Mouse (Mus musculus) myocyte (in vitro differentiated cells): ENCODE results near the gene Pxylp1.

ENCODE experiments used
- E2F4 ChIP-seq: IDR thresholded peaks from one replicate; pipeline ENCODE4 v1.6.1; 2011; ENCODE audit warnings: mild to moderate bottlenecking, control low read depth, moderate library complexity; ENCODE audit not compliant: insufficient read depth
- MAX ChIP-seq: IDR thresholded peaks from one replicate; pipeline ENCODE4 v1.6.1; 2011; ENCODE audit warnings: low read depth, mild to moderate bottlenecking, control low read depth
- MYOD1 ChIP-seq, 3 experiments: IDR thresholded peaks; one replicate each; pipeline ENCODE4 v1.6.1; 2011; ENCODE audit warnings: control low read depth in 2 of 3, low read depth in 2 of 3, mild to moderate bottlenecking in 2 of 3, moderate library complexity in 1 of 3; ENCODE audit not compliant: insufficient read length in 2 of 3, control insufficient read depth in 1 of 3
- MYOG ChIP-seq, 3 experiments: IDR thresholded peaks; one replicate each; pipeline ENCODE4 v1.6.1; 2011; ENCODE audit warnings: control low read depth in 2 of 3, low read depth in 2 of 3, mild to moderate bottlenecking in 2 of 3; ENCODE audit not compliant: insufficient read length in 2 of 3, control insufficient read depth in 1 of 3, insufficient read depth in 1 of 3
- POLR2A ChIP-seq: IDR thresholded peaks from one replicate; pipeline ENCODE4 v1.6.1; 2011; ENCODE audit warnings: low read depth, mild to moderate bottlenecking, control low read depth, moderate library complexity; ENCODE audit not compliant: insufficient read length
- POLR2AphosphoS2 ChIP-seq: IDR thresholded peaks from one replicate; pipeline ENCODE4 v1.6.1; 2011; ENCODE audit warnings: low read depth, control low read depth; ENCODE audit not compliant: insufficient read length
- TCF12 ChIP-seq: IDR thresholded peaks from one replicate; pipeline ENCODE4 v1.6.1; 2011; ENCODE audit warnings: mild to moderate bottlenecking, control low read depth; ENCODE audit not compliant: poor library complexity, insufficient read depth, severe bottlenecking
- TCF3 ChIP-seq: IDR thresholded peaks from one replicate; pipeline ENCODE4 v1.6.1; 2011; ENCODE audit warnings: low read depth, control low read depth; ENCODE audit not compliant: insufficient read length
- USF1 ChIP-seq: IDR thresholded peaks from one replicate; pipeline ENCODE4 v1.6.1; 2011; ENCODE audit warnings: low read depth, mild to moderate bottlenecking, control low read depth, moderate library complexity

GRCm38 (mm10) chr9:96862836-96863235 lies 29.6 kb downstream of the Pxylp1 start:
- TF ChIP-seq MYOG (IDR thresholded peaks at IDR 0.05; ENCODE audit: control insufficient read depth in 1 of 3, insufficient read depth in 1 of 3, insufficient read length in 2 of 3, low read depth in 2 of 3): no peak
- TF ChIP-seq E2F4: no peak
- no peak for TF ChIP-seq POLR2A
- peak; percentile 22 for TF ChIP-seq USF1
- no peak for TF ChIP-seq TCF12
- no peak for TF ChIP-seq MYOD1 (IDR thresholded peaks at IDR 0.05; ENCODE audit: control insufficient read depth in 1 of 3, insufficient read length in 2 of 3, low read depth in 2 of 3)
- TF ChIP-seq TCF3: no peak
- no peak for TF ChIP-seq MAX
- no peak for TF ChIP-seq POLR2AphosphoS2
